Mouse (Mus musculus) embryonic fibroblast, embryonic 13.5 days (primary cell): ENCODE data around the gene Ccdc110.

Experiments
- CTCF ChIP-seq: IDR thresholded peaks from 2 replicates; pipeline ENCODE4 v1.5.1; 2011; ENCODE audit warnings: mild to moderate bottlenecking, control low read depth, low read length, moderate library complexity, borderline replicate concordance; ENCODE audit not compliant: insufficient read depth
- POLR2A ChIP-seq: IDR thresholded peaks from 2 replicates; pipeline ENCODE4 v1.6.1; 2011; ENCODE audit warnings: low read depth, mild to moderate bottlenecking, control low read depth, low read length, moderate library complexity

- no peak for TF ChIP-seq POLR2A
- no peak for TF ChIP-seq CTCF
Measured at GRCm38 (mm10) chr8:45988189-45988588, 53.8 kb downstream of the Ccdc110 start.
